Mouse (Mus musculus) common myeloid progenitor, adult 5-6 weeks (primary cell): ENCODE results near the gene Try10. TPM values are rescaled to one million over a fixed set of nuclear protein-coding genes. Genes with fewer than 3 reads are reported as not detected.
"Not testable (repeated sequence)": the region's sequence is repeated elsewhere in the genome, so short reads cannot be mapped to it uniquely, and the experiment has no call there.

Source experiments
- ATAC-seq: replicated peaks from 2 replicates; pipeline ENCODE4 v1.8.0; 2016; ENCODE audit warnings: low read depth, mild to moderate bottlenecking, moderate TSS enrichment, inconsistent platforms; ENCODE audit not compliant: poor library complexity, severe bottlenecking
- total RNA-seq: library from RNA; stranded (forward); fragments of 200-1000, 187-1606 nt; gene quantifications from 2 replicates; pipeline ENCODE4 v1.2.3, GENCODE M21; 2017

Try10 gene
- total RNA-seq, result not detected in 2 replicates

- no peak for ATAC-seq
Measured at GRCm38 (mm10) chr6:41353932-41354331, at the start of gene Try10. Gene Try10, plus strand, starts transcription at chr6:41354105.

GRCm38 (mm10) chr6:41316741-41317140 is 37.2 kb upstream of the Try10 start, which contains the start of gene Try5:
Gene Try5, minus strand, starts transcription at chr6:41316841.
- ATAC-seq, result not testable (repeated sequence)

DNA sequence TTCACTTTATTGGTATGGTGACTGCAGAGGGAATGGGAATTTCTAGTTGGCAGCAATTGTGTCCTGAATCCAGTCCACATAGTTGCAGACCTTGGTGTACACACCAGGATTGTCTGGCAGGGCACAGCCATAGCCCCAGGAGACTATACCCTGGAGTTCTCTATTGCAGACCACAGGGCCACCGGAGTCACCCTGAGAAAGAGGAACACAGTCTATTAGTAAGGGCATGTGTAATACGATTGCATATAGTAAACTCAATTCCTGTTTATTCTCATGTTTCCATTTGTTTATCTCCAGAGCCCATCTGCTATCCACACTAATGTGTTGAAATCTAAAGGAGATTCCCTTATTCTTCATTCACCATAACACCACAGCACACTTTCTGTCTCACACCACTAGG is 19.9 kb downstream of the Try10 start:
- ATAC-seq, result peak; percentile 56; the same call in 1 of the 2 replicates

DNA sequence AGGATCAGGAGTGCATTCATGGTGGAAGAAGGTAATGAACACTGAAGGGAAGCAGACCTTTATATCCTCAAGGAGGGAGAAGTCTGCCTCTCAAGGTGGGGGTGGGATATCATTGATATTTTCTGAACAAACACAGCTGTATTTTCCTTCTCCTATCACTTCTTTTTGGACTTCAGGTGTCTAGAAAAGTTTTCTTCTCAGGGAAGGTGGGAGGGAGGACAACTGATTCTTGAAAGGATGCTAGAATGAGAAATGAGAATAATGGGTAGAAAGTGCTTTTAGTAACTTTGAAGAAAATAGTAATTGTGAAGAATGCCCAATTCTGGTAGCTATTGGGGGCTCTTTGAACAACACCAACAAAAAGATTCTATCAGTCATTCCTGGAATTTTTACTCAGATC is 23.7 kb downstream of the Try10 start, which contains the start of gene Prss3:
Gene Prss3 (minus strand): TSS at position 101 of the 400 bp plus-strand sequence.
- not testable (repeated sequence) for ATAC-seq

DNA sequence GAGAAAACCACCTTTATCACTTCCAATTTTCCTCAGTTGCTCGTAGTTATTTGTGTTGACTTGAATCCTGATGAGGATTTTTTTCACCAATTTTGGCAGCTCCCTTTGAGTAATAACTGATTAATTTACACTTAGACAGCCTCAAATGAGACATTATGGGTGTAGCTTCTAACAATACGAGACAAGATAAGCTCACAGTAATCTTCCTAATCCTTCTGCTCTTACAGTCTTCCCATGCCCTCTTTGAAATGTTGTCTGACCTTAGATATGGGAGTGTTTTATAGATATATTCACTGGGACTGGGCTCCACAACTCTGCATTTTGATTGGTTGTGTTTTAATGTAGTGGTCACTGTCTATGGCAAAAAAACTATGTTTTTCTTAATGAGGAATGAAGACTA is 32.9 kb downstream of the Try10 start:
- no peak for ATAC-seq

DNA sequence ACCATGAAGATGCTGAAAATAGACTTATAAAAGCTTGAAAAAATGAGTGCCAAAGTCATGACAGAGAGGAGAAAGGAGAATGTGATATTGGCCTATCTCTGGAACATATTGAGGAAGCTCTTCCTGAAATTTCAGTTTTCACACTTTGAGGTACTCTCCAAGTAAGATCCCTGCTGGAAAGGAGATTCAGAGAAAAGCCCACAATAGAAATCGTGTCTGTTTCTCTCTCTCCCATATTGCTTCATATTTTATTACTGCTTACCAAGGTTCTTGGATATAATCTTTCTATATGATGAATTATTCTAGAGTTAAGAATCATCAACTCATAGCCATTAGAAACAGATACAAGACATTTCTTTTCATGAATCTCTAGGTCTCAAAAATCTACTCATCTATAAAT is 37.7 kb downstream of the Try10 start:
- not testable (repeated sequence) for ATAC-seq

DNA sequence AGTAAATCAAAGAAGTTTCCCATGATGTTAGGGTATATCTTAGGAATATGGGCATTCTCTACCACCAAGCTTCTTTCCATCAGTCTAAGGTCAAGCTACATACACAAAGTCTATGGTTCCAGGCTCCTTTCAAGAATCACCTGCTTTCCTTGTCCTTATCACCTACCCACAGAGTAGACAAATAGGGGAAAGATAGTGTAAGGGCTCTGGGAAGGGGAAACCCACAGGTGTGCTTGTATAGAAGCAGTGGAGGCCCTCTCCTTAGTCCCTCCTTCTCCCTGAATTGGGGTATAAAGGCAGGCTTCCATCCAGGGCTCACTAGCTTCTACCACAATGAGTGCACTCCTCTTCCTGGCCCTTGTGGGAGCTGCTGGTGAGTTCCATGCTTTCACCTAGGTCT is 38.2 kb downstream of the Try10 start, which contains the start of gene Gm5771:
Gene Gm5771 (plus strand): TSS at position 301 of the 400 bp plus-strand sequence.
- ATAC-seq, result not testable (repeated sequence)

Other genes starting within 250 kb of the Try10 start
- gene Try4, start 51.8 kb upstream of the Try10 start, total RNA-seq, result not detected in 2 replicates
- not detected in 2 replicates for gene Try5, start 37.3 kb upstream of the Try10 start, total RNA-seq
- gene Prss3, start 23.6 kb downstream of the Try10 start, total RNA-seq, result not detected in 2 replicates
- gene Gm5771, start 38.3 kb downstream of the Try10 start, total RNA-seq, result not detected in 2 replicates
- gene Gm10334, start 92.0 kb downstream of the Try10 start, total RNA-seq, result not detected in 2 replicates
- not detected in 2 replicates for gene Prss1, start 104.8 kb downstream of the Try10 start, total RNA-seq
- gene Prss2, start 167.7 kb downstream of the Try10 start, total RNA-seq, result not detected in 2 replicates